Mouse (Mus musculus) liver, embryonic 14.5 days (tissue): ENCODE data around the gene Agfg2. TPM values are rescaled to one million over a fixed set of nuclear protein-coding genes. Genes with fewer than 3 reads are reported as not detected.

Source experiments
- ATAC-seq: fragments of 200-750 bp; cut with Nextera tagmentation; 2 replicates; pipeline ENCODE4 v1.8.0; 2017; ENCODE audit warnings: moderate number of reproducible peaks, mild to moderate bottlenecking, moderate library complexity; ENCODE audit not compliant: insufficient read depth
- DNase-seq, 3 experiments: peaks; one replicate each; pipeline ENCODE4 v3.0.0-alpha.2; 2012 to 2013; ENCODE audit warnings: low read depth in 3 of 3, low spot score in 3 of 3
- H3K27ac ChIP-seq: fragments of 300-500 bp; sonication (generic); 2 replicates; pipeline ENCODE4 v1.5.1; 2014; ENCODE audit warnings: moderate library complexity, mild to moderate bottlenecking, control low read depth, inconsistent platforms
- H3K27me3 ChIP-seq: fragments of 300-500 bp; sonication (generic); 2 replicates; pipeline ENCODE4 v1.6.1; 2014; ENCODE audit warnings: mild to moderate bottlenecking, low read length, moderate library complexity; ENCODE audit not compliant: control insufficient read depth, insufficient read depth
- H3K36me3 ChIP-seq: fragments of 300-500 bp; sonication (generic); replicated peaks from 2 replicates; pipeline ENCODE4 v1.6.1; 2014; ENCODE audit warnings: low read depth; ENCODE audit not compliant: control insufficient read depth, insufficient read depth
- H3K4me1 ChIP-seq, 2 experiments: fragments of 200-500 bp in 1 of 2; fragments of 300-500 bp in 1 of 2; sonication (generic) in 1 of 2; replicated peaks; 2 replicates each; pipeline ENCODE4 v1.6.1; 2012 to 2014; ENCODE audit warnings: antibody characterized with exemption in 1 of 2, inconsistent platforms in 1 of 2, low read length in 1 of 2; ENCODE audit not compliant: control insufficient read depth in 2 of 2, insufficient read depth in 2 of 2
- H3K4me2 ChIP-seq: fragments of 300-500 bp; sonication (generic); 2 replicates; pipeline ENCODE4 v1.6.1; 2014; ENCODE audit warnings: low read depth, mild to moderate bottlenecking, control low read depth, moderate library complexity
- H3K4me3 ChIP-seq, 2 experiments: fragments of 200-500 bp in 1 of 2; fragments of 300-500 bp in 1 of 2; sonication (generic) in 1 of 2; 2 replicates each; pipeline ENCODE4 v1.5.1; 2012 to 2014; ENCODE audit warnings: low read depth in 2 of 2, low read length in 2 of 2, mild to moderate bottlenecking in 2 of 2, control low read depth in 1 of 2, inconsistent platforms in 1 of 2, moderate library complexity in 1 of 2; ENCODE audit not compliant: insufficient read depth in 1 of 2
- H3K9ac ChIP-seq: fragments of 300-500 bp; sonication (generic); replicated peaks from 2 replicates; pipeline ENCODE4 v1.6.1; 2014; ENCODE audit warnings: mild to moderate bottlenecking, control low read depth, moderate library complexity
- H3K9me3 ChIP-seq: fragments of 300-500 bp; sonication (generic); 2 replicates; pipeline ENCODE4 v1.6.1; 2016; ENCODE audit warnings: low read length, mixed read lengths; ENCODE audit not compliant: control insufficient read depth
- CTCF ChIP-seq: IDR thresholded peaks from 2 replicates; pipeline ENCODE4 v1.5.1; 2016; ENCODE audit warnings: antibody characterized with exemption, low read depth, control low read depth
- EP300 ChIP-seq: IDR thresholded peaks from 2 replicates; pipeline ENCODE4 v1.6.1; 2016; ENCODE audit warnings: antibody characterized with exemption, low read depth
- WGBS: fragments of 180-500 bp; shearing (Covaris S2); extraction: QIAGEN DNeasy Blood & Tissue Kit; methylation state at CpG from one replicate; pipeline ENCODE4 v1.1.7; 2014; ENCODE audit not compliant: insufficient replicate concordance; 5-methylcytosine and 5-hydroxymethylcytosine counted together
- polyA plus RNA-seq, 2 experiments: library from polyadenylated mRNA; depleted of rRNA in 1 of 2; stranded (reverse) in 1 of 2; unstranded in 1 of 2; fragments of >200 nt; fragmentation: Nextera tagmentation in 1 of 2; extraction: Ambion mirVana in 1 of 2; gene quantifications; 2 replicates each; pipeline versions ENCODE4 v1.2.1 to v1.2.3; 2012 to 2014

The Agfg2 gene
- polyA plus RNA-seq, 2 experiments, result 20.5 to 22.4 TPM

DNA sequence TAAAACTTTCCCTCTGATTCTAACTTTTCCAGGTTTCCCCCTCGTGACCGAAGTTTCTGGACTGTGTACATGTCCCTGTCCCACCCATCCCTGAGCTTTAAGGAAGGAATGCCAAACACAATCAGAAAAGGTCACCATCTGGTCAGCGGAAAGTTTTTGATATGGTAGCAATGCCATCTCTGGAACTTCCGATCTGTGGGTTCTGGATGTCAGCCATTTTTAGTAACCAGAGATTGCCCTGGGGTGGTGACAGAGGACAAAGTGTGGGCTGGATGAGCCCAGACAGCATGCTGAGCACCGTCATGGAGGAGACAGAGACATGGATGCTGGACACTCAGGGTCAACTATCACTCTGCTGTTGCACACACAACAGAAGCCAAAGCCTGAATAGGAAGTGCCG, 34.6 kb upstream of the Agfg2 start:
- H3K27ac ChIP-seq, result no peak overlapping the region
- WGBS, result 61% methylated on average over 6 of the region's 6 CpGs
- H3K9ac ChIP-seq, result no peak overlapping the region

DNA sequence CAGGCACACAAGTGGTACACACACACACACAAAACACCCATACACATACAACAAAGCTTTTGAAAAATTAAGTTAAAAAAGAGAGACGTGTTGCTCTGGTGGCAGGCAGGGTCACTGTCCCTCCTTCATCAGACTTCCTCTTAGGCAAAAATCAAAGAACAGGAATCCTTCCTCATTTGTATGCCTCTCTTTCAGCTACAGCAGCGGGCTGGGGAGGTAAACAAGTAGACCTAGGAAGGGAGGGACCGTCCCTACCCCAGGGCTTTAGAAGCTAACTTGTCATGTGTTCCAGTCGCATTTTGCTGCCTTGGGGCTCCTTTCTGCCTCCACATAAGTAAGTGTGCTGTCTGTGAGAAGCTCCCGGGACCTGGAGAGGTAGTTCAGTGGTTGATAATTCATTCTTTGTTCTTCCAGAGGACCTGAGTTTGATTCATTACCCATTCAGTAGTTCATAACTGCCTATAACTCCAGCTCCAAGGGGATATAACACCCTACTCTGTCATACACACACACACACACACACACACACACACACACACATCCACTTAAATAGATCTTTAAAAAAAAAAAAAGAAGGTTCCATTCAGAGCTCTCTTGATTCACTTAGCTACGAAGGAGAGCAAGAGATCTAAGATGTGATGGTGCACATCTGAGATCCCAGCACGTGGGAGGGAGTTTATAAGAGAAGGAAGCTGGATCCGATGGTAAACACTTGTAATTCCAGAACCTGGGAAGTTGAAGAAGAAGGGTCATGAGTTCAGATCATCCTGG, 33.7 kb upstream of the Agfg2 start:
- H3K4me2 ChIP-seq, result peak overlapping the region; percentile 42
- 39% methylated on average over 8 of the region's 8 CpGs for WGBS

More for the DNA sequence above, 34.6 kb upstream of the Agfg2 start:
- no peak for ATAC-seq
- DNase-seq, result no peak
- peak overlapping the region; percentile 42 for H3K4me2 ChIP-seq
- no peaks in the 10 kb centered on the region for H3K9me3 ChIP-seq
- TF ChIP-seq CTCF (no peak), EP300 (no peak)
- no peak overlapping the region for H3K4me3 ChIP-seq
- H3K36me3 ChIP-seq, result no peaks in the 10 kb centered on the region
- peaks cover 18 to 25% of the 10 kb centered on the region in 2 experiments for H3K4me1 ChIP-seq
- peaks cover 7% of the 10 kb centered on the region for H3K27me3 ChIP-seq

DNA sequence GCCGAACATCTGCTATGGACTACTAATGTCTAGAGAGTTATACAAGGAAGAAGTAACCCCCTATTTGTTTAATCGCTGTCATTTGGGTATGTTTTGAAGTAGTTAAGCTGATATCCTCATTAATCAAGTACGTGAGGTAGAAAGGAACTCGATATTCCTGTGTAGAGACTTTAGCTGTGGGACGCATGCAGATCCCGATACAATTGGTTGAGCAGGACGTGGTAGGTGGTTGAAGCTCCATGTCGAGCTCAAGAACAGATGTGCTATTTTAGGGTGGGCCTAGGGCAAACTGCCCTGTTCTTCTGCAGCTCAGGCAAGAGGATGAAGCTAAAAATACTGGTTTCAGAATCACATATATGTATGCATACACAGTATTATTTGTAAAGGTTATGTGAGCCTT, 31.2 kb upstream of the Agfg2 start:
- TF ChIP-seq EP300 (no peak), CTCF (no peak)
- 68% methylated on average over 8 of the region's 8 CpGs for WGBS
- no peak for DNase-seq
- Histone ChIP-seq H3K4me3 (no peak overlapping the region), H3K27ac (no peak overlapping the region), H3K4me2 (no peak overlapping the region), H3K27me3 (no peaks in the 10 kb centered on the region; the same call in 1 of the 2 replicates), H3K9me3 (no peaks in the 10 kb centered on the region), H3K36me3 (no peaks in the 10 kb centered on the region), H3K4me1 (peaks cover 17 to 23% of the 10 kb centered on the region in 2 experiments), H3K9ac (no peak overlapping the region)
- no peak for ATAC-seq

More for the DNA sequence above, 33.7 kb upstream of the Agfg2 start:
- Histone ChIP-seq H3K27me3 (peaks cover 3% of the 10 kb centered on the region), H3K9me3 (no peaks in the 10 kb centered on the region), H3K27ac (no peak overlapping the region), H3K36me3 (no peaks in the 10 kb centered on the region), H3K4me1 (peaks cover 18 to 25% of the 10 kb centered on the region in 2 experiments), H3K9ac (no peak overlapping the region), H3K4me3 (no peak overlapping the region)
- TF ChIP-seq CTCF (no peak), EP300 (no peak)
- ATAC-seq, result no peak
- no peak for DNase-seq

DNA sequence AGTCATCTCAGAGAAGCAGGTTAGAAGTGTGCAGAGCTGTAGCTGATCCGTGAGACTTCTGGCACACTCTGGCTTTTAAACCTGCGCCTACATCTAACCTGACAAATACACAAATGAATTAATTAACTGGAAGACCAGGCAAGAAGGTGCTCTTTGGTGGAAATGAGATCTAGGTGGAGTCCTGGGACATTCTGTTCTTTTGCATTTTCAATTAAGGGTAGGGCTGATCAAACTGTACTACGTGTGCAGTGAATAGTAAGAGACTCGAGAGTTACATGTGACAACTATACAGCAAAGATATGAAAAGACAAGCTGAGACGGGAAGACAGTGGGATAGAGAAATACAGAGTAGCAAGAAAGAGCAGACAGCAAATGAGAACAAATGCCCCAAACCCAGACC, 28.9 kb upstream of the Agfg2 start:
- H3K27me3 ChIP-seq, result no peaks in the 10 kb centered on the region; the same call in 1 of the 2 replicates

DNA sequence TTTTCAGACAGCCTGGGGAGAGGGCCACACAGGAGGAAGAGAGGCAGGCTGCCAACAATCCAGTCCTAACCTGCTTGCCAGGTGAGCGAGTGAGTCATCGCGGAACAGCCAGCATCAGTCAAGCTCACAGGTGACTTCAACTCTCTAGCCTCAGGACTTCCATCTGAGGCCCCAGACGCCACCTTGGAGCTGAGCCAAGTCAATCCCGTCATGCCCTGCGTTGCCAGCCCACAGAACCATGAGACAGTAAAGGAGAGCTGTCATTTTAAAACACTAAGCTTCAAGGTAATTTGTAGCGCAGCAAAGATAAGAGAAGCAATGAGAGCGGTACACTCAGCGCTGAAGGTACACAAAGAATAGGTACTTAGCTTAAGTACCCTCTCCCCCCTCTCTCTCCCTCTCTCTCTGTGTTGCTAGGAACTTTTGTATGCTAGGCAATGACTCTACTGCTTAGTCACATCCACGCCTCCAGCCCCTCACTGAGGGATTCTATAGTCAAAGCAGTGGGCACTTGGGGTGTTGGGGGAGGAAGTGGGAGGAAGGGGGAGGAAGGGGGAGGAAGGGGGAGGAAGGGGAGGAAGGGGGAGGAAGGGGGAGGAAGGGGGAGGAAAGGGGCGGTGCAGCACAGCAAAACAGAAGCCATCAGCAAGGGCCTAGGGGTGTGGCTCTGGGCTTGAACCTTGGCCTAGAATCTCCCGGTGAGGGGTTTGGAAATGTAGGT, 22.5 kb upstream of the Agfg2 start:
- H3K36me3 ChIP-seq, result no peaks in the 10 kb centered on the region
- TF ChIP-seq CTCF (no peak), EP300 (no peak)
- no peak overlapping the region; the same call in 1 of the 2 replicates for H3K27ac ChIP-seq
- H3K9me3 ChIP-seq, result no peaks in the 10 kb centered on the region
- 47% methylated on average over 12 of the region's 12 CpGs for WGBS
- no peaks in the 10 kb centered on the region for H3K27me3 ChIP-seq
- H3K9ac ChIP-seq, result peak overlapping the region; percentile 16; the same call in 1 of the 2 replicates
- DNase-seq (no peak), ATAC-seq (peak; percentile 66)
- H3K4me3 ChIP-seq, result no peak overlapping the region
- peaks cover 4 to 6% of the 10 kb centered on the region in 2 experiments; a peak in 3 of 4 replicates for H3K4me1 ChIP-seq
- 0 out of 2 replicates have a peak overlapping the region, but pooled peaks have one; percentile 11 for H3K4me2 ChIP-seq

More for the DNA sequence above, 28.9 kb upstream of the Agfg2 start:
- Histone ChIP-seq H3K4me3 (no peak overlapping the region), H3K36me3 (no peaks in the 10 kb centered on the region), H3K27ac (no peak overlapping the region), H3K9me3 (no peaks in the 10 kb centered on the region), H3K9ac (no peak overlapping the region), H3K4me1 (peaks cover 0 to 4% of the 10 kb centered on the region in 2 experiments; a peak in 3 of 4 replicates), H3K4me2 (no peak overlapping the region)
- TF ChIP-seq CTCF (no peak), EP300 (no peak)
- DNase-seq, result no peak
- 60% methylated on average over 5 of the region's 5 CpGs for WGBS
- no peak for ATAC-seq
